Mouse (Mus musculus) liver, embryonic 14.5 days (tissue): Measurements from ENCODE around the gene Gss. TPM values are rescaled to one million over a fixed set of nuclear protein-coding genes. Genes with fewer than 3 reads are reported as not detected.

Experiments used
- ATAC-seq: fragments of 200-750 bp; cut with Nextera tagmentation; 2 replicates; pipeline ENCODE4 v1.8.0; 2017; ENCODE audit warnings: moderate number of reproducible peaks, mild to moderate bottlenecking, moderate library complexity; ENCODE audit not compliant: insufficient read depth
- DNase-seq, 3 experiments: peaks; one replicate each; pipeline ENCODE4 v3.0.0-alpha.2; 2012 to 2013; ENCODE audit warnings: low read depth in 3 of 3, low spot score in 3 of 3
- H3K27ac ChIP-seq: fragments of 300-500 bp; sonication (generic); 2 replicates; pipeline ENCODE4 v1.5.1; 2014; ENCODE audit warnings: moderate library complexity, mild to moderate bottlenecking, control low read depth, inconsistent platforms
- H3K27me3 ChIP-seq: fragments of 300-500 bp; sonication (generic); 2 replicates; pipeline ENCODE4 v1.6.1; 2014; ENCODE audit warnings: mild to moderate bottlenecking, low read length, moderate library complexity; ENCODE audit not compliant: control insufficient read depth, insufficient read depth
- H3K36me3 ChIP-seq: fragments of 300-500 bp; sonication (generic); replicated peaks from 2 replicates; pipeline ENCODE4 v1.6.1; 2014; ENCODE audit warnings: low read depth; ENCODE audit not compliant: control insufficient read depth, insufficient read depth
- H3K4me1 ChIP-seq, 2 experiments: fragments of 200-500 bp in 1 of 2; fragments of 300-500 bp in 1 of 2; sonication (generic) in 1 of 2; replicated peaks; 2 replicates each; pipeline ENCODE4 v1.6.1; 2012 to 2014; ENCODE audit warnings: antibody characterized with exemption in 1 of 2, inconsistent platforms in 1 of 2, low read length in 1 of 2; ENCODE audit not compliant: control insufficient read depth in 2 of 2, insufficient read depth in 2 of 2
- H3K4me2 ChIP-seq: fragments of 300-500 bp; sonication (generic); 2 replicates; pipeline ENCODE4 v1.6.1; 2014; ENCODE audit warnings: low read depth, mild to moderate bottlenecking, control low read depth, moderate library complexity
- H3K4me3 ChIP-seq, 2 experiments: fragments of 200-500 bp in 1 of 2; fragments of 300-500 bp in 1 of 2; sonication (generic) in 1 of 2; 2 replicates each; pipeline ENCODE4 v1.5.1; 2012 to 2014; ENCODE audit warnings: low read depth in 2 of 2, low read length in 2 of 2, mild to moderate bottlenecking in 2 of 2, control low read depth in 1 of 2, inconsistent platforms in 1 of 2, moderate library complexity in 1 of 2; ENCODE audit not compliant: insufficient read depth in 1 of 2
- H3K9ac ChIP-seq: fragments of 300-500 bp; sonication (generic); replicated peaks from 2 replicates; pipeline ENCODE4 v1.6.1; 2014; ENCODE audit warnings: mild to moderate bottlenecking, control low read depth, moderate library complexity
- H3K9me3 ChIP-seq: fragments of 300-500 bp; sonication (generic); 2 replicates; pipeline ENCODE4 v1.6.1; 2016; ENCODE audit warnings: low read length, mixed read lengths; ENCODE audit not compliant: control insufficient read depth
- CTCF ChIP-seq: IDR thresholded peaks from 2 replicates; pipeline ENCODE4 v1.5.1; 2016; ENCODE audit warnings: antibody characterized with exemption, low read depth, control low read depth
- EP300 ChIP-seq: IDR thresholded peaks from 2 replicates; pipeline ENCODE4 v1.6.1; 2016; ENCODE audit warnings: antibody characterized with exemption, low read depth
- WGBS: fragments of 180-500 bp; shearing (Covaris S2); extraction: QIAGEN DNeasy Blood & Tissue Kit; methylation state at CpG from one replicate; pipeline ENCODE4 v1.1.7; 2014; ENCODE audit not compliant: insufficient replicate concordance; 5-methylcytosine and 5-hydroxymethylcytosine counted together
- microRNA counts: library from miRNA; unstranded; fragments of <30 nt; microRNA quantifications from one replicate; lab custom pipeline; 2016
- microRNA-seq: library from miRNA; unstranded; fragments of <30 nt; microRNA quantifications from one replicate; pipeline ENCODE4, GENCODE M21; 2016
- polyA plus RNA-seq, 2 experiments: library from polyadenylated mRNA; depleted of rRNA in 1 of 2; stranded (reverse) in 1 of 2; unstranded in 1 of 2; fragments of >200 nt; fragmentation: Nextera tagmentation in 1 of 2; extraction: Ambion mirVana in 1 of 2; gene quantifications; 2 replicates each; pipeline versions ENCODE4 v1.2.1 to v1.2.3; 2012 to 2014

The Gss gene
- polyA plus RNA-seq, 2 experiments: 37.9 to 64.6 TPM

GRCm38 (mm10) chr2:155515941-155516340 lies 76.7 kb downstream of the Gss start:
- TF ChIP-seq EP300: no peak
- TF ChIP-seq CTCF: peak; percentile 97
- WGBS: 3% methylated on average over 1 of the region's 1 CpGs
- no peak overlapping the region for H3K27ac ChIP-seq
- no peaks in the 10 kb centered on the region for H3K9me3 ChIP-seq
- H3K4me3 ChIP-seq: no peak overlapping the region
- no peak overlapping the region for H3K9ac ChIP-seq
- H3K4me2 ChIP-seq: no peak overlapping the region
- no peak for ATAC-seq
- no peaks in the 10 kb centered on the region for H3K36me3 ChIP-seq
- peaks cover 12% of the 10 kb centered on the region for H3K27me3 ChIP-seq
- peak in 1 of 3 experiments; percentile 52 for DNase-seq
- peaks cover 12% of the 10 kb centered on the region in 2 experiments for H3K4me1 ChIP-seq

GRCm38 (mm10) chr2:155514666-155515065 lies 77.9 kb downstream of the Gss start:
- H3K9ac ChIP-seq: no peak overlapping the region
- WGBS: 4% methylated on average over 23 of the region's 23 CpGs
- H3K36me3 ChIP-seq: no peaks in the 10 kb centered on the region
- H3K4me3 ChIP-seq: no peak overlapping the region
- ATAC-seq (no peak), DNase-seq (no peak)
- peak overlapping the region; percentile 35 for H3K4me2 ChIP-seq
- H3K9me3 ChIP-seq: no peaks in the 10 kb centered on the region
- TF ChIP-seq EP300: no peak
- peak; percentile 42 for TF ChIP-seq CTCF
- H3K27ac ChIP-seq: no peak overlapping the region
- peaks cover 12% of the 10 kb centered on the region for H3K27me3 ChIP-seq
- H3K4me1 ChIP-seq: peaks cover 10 to 12% of the 10 kb centered on the region in 2 experiments

- WGBS: 51% methylated on average over 5 of the region's 5 CpGs
- no peak for TF ChIP-seq EP300
- no peak for TF ChIP-seq CTCF
These were observed 79.1 kb downstream of the Gss start for GRCm38 (mm10) chr2:155513543-155513942.

More at GRCm38 (mm10) chr2:155513543-155513942, 79.1 kb downstream of the Gss start:
- Histone ChIP-seq H3K4me1 (peaks cover 6 to 7% of the 10 kb centered on the region in 2 experiments), H3K36me3 (no peaks in the 10 kb centered on the region), H3K27ac (no peak overlapping the region), H3K9me3 (no peaks in the 10 kb centered on the region), H3K4me2 (no peak overlapping the region), H3K4me3 (no peak overlapping the region), H3K9ac (no peak overlapping the region), H3K27me3 (peaks cover 12% of the 10 kb centered on the region)
- DNase-seq (no peak), ATAC-seq (no peak)

MicroRNAs within 50 kb of the gene (microRNA counts, 519-probe panel; counts per million panel counts)
- microRNA mmu-miR-499 (lab: Ali Mortazavi, UCI): 69.9 counts per million

Small RNA genes within 50 kb of the gene (microRNA-seq; reads per million reads assigned to microRNA genes)
- 342 reads per million, percentile 61 among the genes with 10 or more reads in this experiment for gene Mir499

Other genes with a start within 250 kb of the Gss start
- 16.7 and 20.1 TPM in 2 replicates for gene Pigu, start 235.4 kb downstream of the Gss start, polyA plus RNA-seq (2012; rRNA removed)
- 22.2 and 24.4 TPM in 2 replicates for gene Pigu, start 235.4 kb downstream of the Gss start, polyA plus RNA-seq (2014; fragmentation: Nextera tagmentation; extraction: Ambion mirVana)
- gene Trp53inp2, start 211.8 kb downstream of the Gss start, polyA plus RNA-seq (2012; rRNA removed): 2.2 and 2.7 TPM in 2 replicates
- 1.4 and 1.9 TPM in 2 replicates for gene Trp53inp2, start 211.8 kb downstream of the Gss start, polyA plus RNA-seq (2014; fragmentation: Nextera tagmentation; extraction: Ambion mirVana)
- 8.4 and 9.0 TPM in 2 replicates for gene Ncoa6, start 118.9 kb downstream of the Gss start, polyA plus RNA-seq (2012; rRNA removed)
- gene Ncoa6, start 118.9 kb downstream of the Gss start, polyA plus RNA-seq (2014; fragmentation: Nextera tagmentation; extraction: Ambion mirVana): 6.5 and 8.9 TPM in 2 replicates
- 13.8 and 14.3 TPM in 2 replicates for gene Acss2, start 74.9 kb downstream of the Gss start, polyA plus RNA-seq (2012; rRNA removed)
- gene Acss2, start 74.9 kb downstream of the Gss start, polyA plus RNA-seq (2014; fragmentation: Nextera tagmentation; extraction: Ambion mirVana): 18.3 and 21.4 TPM in 2 replicates
- gene Ggt7, start 74.6 kb downstream of the Gss start, polyA plus RNA-seq (2012; rRNA removed): 0.35 and 0.83 TPM in 2 replicates
- gene Ggt7, start 74.6 kb downstream of the Gss start, polyA plus RNA-seq (2014; fragmentation: Nextera tagmentation; extraction: Ambion mirVana): 0.18 and 0.20 TPM in 2 replicates
- 1.7 and 3.0 TPM in 2 replicates for gene Myh7b, start 18.4 kb upstream of the Gss start, polyA plus RNA-seq (2012; rRNA removed)
- 1.5 and 1.6 TPM in 2 replicates for gene Myh7b, start 18.4 kb upstream of the Gss start, polyA plus RNA-seq (2014; fragmentation: Nextera tagmentation; extraction: Ambion mirVana)
- 37.3 and 37.7 TPM in 2 replicates for gene Trpc4ap, start 99.6 kb upstream of the Gss start, polyA plus RNA-seq (2012; rRNA removed)
- 44.7 and 48.7 TPM in 2 replicates for gene Trpc4ap, start 99.6 kb upstream of the Gss start, polyA plus RNA-seq (2014; fragmentation: Nextera tagmentation; extraction: Ambion mirVana)
- gene Edem2, start 136.7 kb upstream of the Gss start, polyA plus RNA-seq (2012; rRNA removed): 12.0 and 13.9 TPM in 2 replicates
- 21.2 and 22.6 TPM in 2 replicates for gene Edem2, start 136.7 kb upstream of the Gss start, polyA plus RNA-seq (2014; fragmentation: Nextera tagmentation; extraction: Ambion mirVana)
- gene Gm17581, start 143.1 kb upstream of the Gss start, polyA plus RNA-seq (2012; rRNA removed): not detected in 2 replicates
- gene Gm17581, start 143.1 kb upstream of the Gss start, polyA plus RNA-seq (2014; fragmentation: Nextera tagmentation; extraction: Ambion mirVana): not detected in 2 replicates
- gene Procr, start 158.3 kb upstream of the Gss start, polyA plus RNA-seq (2012; rRNA removed): 0.56 and 0.93 TPM in 2 replicates
- 0.56 and 0.74 TPM in 2 replicates for gene Procr, start 158.3 kb upstream of the Gss start, polyA plus RNA-seq (2014; fragmentation: Nextera tagmentation; extraction: Ambion mirVana)
- 0.01 and 0.06 TPM in 2 replicates for gene Mmp24, start 182.5 kb upstream of the Gss start, polyA plus RNA-seq (2012; rRNA removed)
- gene Mmp24, start 182.5 kb upstream of the Gss start, polyA plus RNA-seq (2014; fragmentation: Nextera tagmentation; extraction: Ambion mirVana): not detected in 2 replicates
- 3.7 and 5.0 TPM in 2 replicates for gene BC029722, start 226.6 kb upstream of the Gss start, polyA plus RNA-seq (2012; rRNA removed)
- gene BC029722, start 226.6 kb upstream of the Gss start, polyA plus RNA-seq (2014; fragmentation: Nextera tagmentation; extraction: Ambion mirVana): 2.6 and 2.7 TPM in 2 replicates
- gene Eif6, start 234.1 kb upstream of the Gss start, polyA plus RNA-seq (2012; rRNA removed): 40.9 and 62.4 TPM in 2 replicates
- 128 TPM in 2 replicates for gene Eif6, start 234.1 kb upstream of the Gss start, polyA plus RNA-seq (2014; fragmentation: Nextera tagmentation; extraction: Ambion mirVana)
- gene Fam83c, start 242.0 kb upstream of the Gss start, polyA plus RNA-seq (2012; rRNA removed): not detected in 2 replicates
- gene Fam83c, start 242.0 kb upstream of the Gss start, polyA plus RNA-seq (2014; fragmentation: Nextera tagmentation; extraction: Ambion mirVana): 0.05 and 0.09 TPM in 2 replicates